Comparison of ENCODE assay signal across 7 mouse cellular contexts in the genomic region with DNA sequence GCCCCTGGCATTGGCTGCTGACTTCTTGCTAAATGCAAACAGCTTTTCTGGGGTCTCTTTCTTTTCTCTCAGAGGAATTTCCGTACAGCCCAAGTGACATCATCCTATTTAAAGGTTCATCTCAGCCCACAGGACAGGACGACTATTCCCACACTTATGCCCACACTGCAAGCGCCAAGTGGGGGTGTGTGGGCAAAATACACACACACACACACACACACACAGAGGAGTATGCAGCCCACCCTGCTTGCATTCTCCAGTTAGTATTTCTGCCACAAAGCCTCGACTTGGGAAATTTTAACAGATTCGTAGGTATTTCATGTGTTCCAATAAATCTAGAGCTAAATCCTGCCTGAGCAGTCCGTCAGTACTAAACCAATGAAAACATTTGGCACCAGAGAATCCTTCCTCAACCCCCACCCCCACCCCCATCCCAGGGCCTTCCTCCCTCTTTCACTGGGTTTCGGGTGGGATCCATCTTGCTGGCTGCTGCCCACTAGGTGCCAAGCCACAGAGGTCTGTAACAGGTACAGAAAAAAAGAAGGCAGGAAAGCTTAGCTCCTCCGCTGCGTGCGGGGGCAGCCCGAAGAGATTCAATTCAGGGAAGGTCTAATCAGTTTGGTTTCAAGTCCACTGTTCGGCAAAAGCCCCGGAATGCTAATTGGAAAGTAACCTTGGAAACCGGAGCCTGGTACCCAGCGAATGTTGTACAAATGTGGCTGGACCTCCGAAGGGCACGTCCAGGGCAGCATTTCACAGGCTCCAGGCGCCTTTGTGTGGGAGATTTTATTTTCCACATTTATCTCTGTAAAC. TPM values are rescaled to one million over a fixed set of nuclear protein-coding genes. Genes with fewer than 3 reads are reported as not detected.
DNase-seq lines count a peak whose midpoint lies in the region; ATAC-seq lines count a peak whose summit lies in the region.

No protein-coding gene starts in this region.

- no peaks in the 10 kb centered on the region for H3K27me3 ChIP-seq in embryonic facial prominence, embryonic 14.5 days (replicated peaks; ENCODE audit: control insufficient read depth, insufficient read depth, low read length)
- no peaks in the 10 kb centered on the region for H3K27me3 ChIP-seq in midbrain, embryonic 16.5 days (ENCODE audit: control insufficient read depth, insufficient read depth, low read depth, low read length)
- no peaks in the 10 kb centered on the region for H3K27me3 ChIP-seq in liver, embryonic 11.5 days (replicated peaks; ENCODE audit: control insufficient read depth, insufficient read depth, low read length)

- H3K9me3 ChIP-seq in embryonic facial prominence, embryonic 14.5 days (ENCODE audit: control insufficient read depth, low read length), result no peaks in the 10 kb centered on the region
- H3K9me3 ChIP-seq in midbrain, embryonic 16.5 days (replicated peaks; ENCODE audit: control insufficient read depth, low read length, poor library complexity, severe bottlenecking), result no peaks in the 10 kb centered on the region
- H3K9me3 ChIP-seq in liver, embryonic 11.5 days (ENCODE audit: control insufficient read depth, low read length), result no peaks in the 10 kb centered on the region

- peak overlapping the region; percentile 41 for H3K4me2 ChIP-seq in embryonic facial prominence, embryonic 14.5 days (ENCODE audit: low read depth, low read length)
- H3K4me2 ChIP-seq in midbrain, embryonic 16.5 days (ENCODE audit: low read length), result peak overlapping the region; percentile 42
- no peak overlapping the region; the same call in 1 of the 2 replicates for H3K4me2 ChIP-seq in liver, embryonic 11.5 days

- DNase-seq in cerebellum, adult 8-10 months, result peak; percentile 11
- peak; percentile 57 for DNase-seq in embryonic facial prominence, embryonic 14.5 days (ENCODE audit: low spot score)
- peak; percentile 47 for DNase-seq in layer of hippocampus, adult 9-11 months
- DNase-seq in thymus, postnatal 25 days, result no peak
- no peak for DNase-seq in liver, embryonic 11.5 days (ENCODE audit: low spot score)

- H3K4me3 ChIP-seq in embryonic facial prominence, embryonic 14.5 days (ENCODE audit: low read depth, low read length), result no peak overlapping the region
- H3K4me3 ChIP-seq in midbrain, embryonic 16.5 days (ENCODE audit: low read depth, low read length), result no peak overlapping the region; the same call in 1 of the 2 replicates
- no peak overlapping the region for H3K4me3 ChIP-seq in liver, embryonic 11.5 days (ENCODE audit: low read depth, low read length)

- H3K9ac ChIP-seq in embryonic facial prominence, embryonic 14.5 days (ENCODE audit: low read depth, low read length), result no peak overlapping the region
- peak overlapping the region; percentile 52 for H3K9ac ChIP-seq in midbrain, embryonic 16.5 days (ENCODE audit: low read depth, low read length)
- H3K9ac ChIP-seq in liver, embryonic 11.5 days (ENCODE audit: low read depth, low read length), result no peak overlapping the region

- H3K4me1 ChIP-seq in embryonic facial prominence, embryonic 14.5 days (ENCODE audit: control insufficient read depth, insufficient read depth, low read length), result peaks cover 8% of the 10 kb centered on the region; the same call in 1 of the 2 replicates
- H3K4me1 ChIP-seq in midbrain, embryonic 16.5 days (ENCODE audit: control insufficient read depth, insufficient read depth, low read length), result peaks cover 23% of the 10 kb centered on the region
- H3K4me1 ChIP-seq in liver, embryonic 11.5 days (replicated peaks; ENCODE audit: control insufficient read depth, insufficient read depth, low read length), result peaks cover 5% of the 10 kb centered on the region

- 23% methylated on average over 18 of the region's 18 CpGs for WGBS in embryonic facial prominence, embryonic 14.5 days
- 9% methylated on average over 18 of the region's 18 CpGs for whole genome bisulfite sequencing in midbrain, embryonic 16.5 days
- 57% methylated on average over 18 of the region's 18 CpGs for WGBS in liver, embryonic 11.5 days

- no peaks in the 10 kb centered on the region for H3K36me3 ChIP-seq in embryonic facial prominence, embryonic 14.5 days (ENCODE audit: control insufficient read depth, insufficient read depth, low read length)
- no peaks in the 10 kb centered on the region for H3K36me3 ChIP-seq in midbrain, embryonic 16.5 days (ENCODE audit: control insufficient read depth, insufficient read depth, low read length)
- no peaks in the 10 kb centered on the region for H3K36me3 ChIP-seq in liver, embryonic 11.5 days (ENCODE audit: control insufficient read depth, insufficient read depth, low read length)

- ATAC-seq in embryonic facial prominence, embryonic 14.5 days (ENCODE audit: low read depth), result peak; percentile 55; the same call in 1 of the 2 replicates
- peak; percentile 89 for ATAC-seq in midbrain, embryonic 16.5 days
- ATAC-seq in megakaryocyte-erythroid progenitor cell, adult 5-6 weeks (replicated peaks; ENCODE audit: low FRiP score, low TSS enrichment, poor library complexity, severe bottlenecking), result no peak
- no peak for ATAC-seq in liver, embryonic 11.5 days (replicated peaks; ENCODE audit: low FRiP score)

- H3K27ac ChIP-seq in embryonic facial prominence, embryonic 14.5 days (replicated peaks; ENCODE audit: low read depth, low read length), result no peak overlapping the region
- H3K27ac ChIP-seq in midbrain, embryonic 16.5 days (ENCODE audit: low read length), result peak overlapping the region; percentile 90
- H3K27ac ChIP-seq in liver, embryonic 11.5 days (ENCODE audit: low read depth, low read length), result no peak overlapping the region

RNA-seq across cellular contexts. Expression of a gene that starts 35.8 kb away (rescaled TPM):
- polyA plus RNA-seq in embryonic facial prominence, embryonic 14.5 days (2014; fragmentation: Nextera tagmentation; extraction: Ambion mirVana), result 13.3 and 14.6 TPM in 2 replicates
- 19.6 and 22.3 TPM in 2 replicates for polyA plus RNA-seq in midbrain, embryonic 16.5 days (2015; fragmentation: Nextera tagmentation; extraction: Ambion mirVana)
- 12.1 and 14.3 TPM in 2 replicates for total RNA-seq in megakaryocyte-erythroid progenitor cell, adult 5-6 weeks (2014; fragmentation: Nextera tagmentation)
- total RNA-seq in megakaryocyte-erythroid progenitor cell, adult 5-6 weeks (2017), result 9.4 and 11.6 TPM in 2 replicates
- 5.0 and 5.6 TPM in 2 replicates for polyA plus RNA-seq in liver, embryonic 11.5 days (2014; fragmentation: Nextera tagmentation; extraction: Ambion mirVana)

Comparison
In these comparisons a context has a peak if more than half of its experiments do, and no peak if none do; other contexts are left out.
1. DNase-seq: peak in cerebellum, adult 8-10 months (single experiment), embryonic facial prominence, embryonic 14.5 days (single experiment) and layer of hippocampus, adult 9-11 months (single experiment); none in thymus, postnatal 25 days (single experiment) and liver, embryonic 11.5 days (single experiment).
2. ATAC-seq: peak in embryonic facial prominence, embryonic 14.5 days (single experiment) and midbrain, embryonic 16.5 days (single experiment); none in megakaryocyte-erythroid progenitor cell, adult 5-6 weeks (single experiment) and liver, embryonic 11.5 days (single experiment).